Mouse (Mus musculus) adrenal gland, postnatal 25 days (tissue): Measurements from ENCODE around the gene Cbx8. TPM values are rescaled to one million over a fixed set of nuclear protein-coding genes. Genes with fewer than 3 reads are reported as not detected.

Experiments used
- DNase-seq: peaks from one replicate; pipeline ENCODE4 v3.0.0; 2021; ENCODE audit warnings: mixed read lengths
- total RNA-seq: library from RNA; stranded (reverse); gene quantifications from 2 replicates; pipeline ENCODE4 v1.2.3, GENCODE M21; 2021

Gene Cbx8
- total RNA-seq, 1 experiment from 2014 or later, result 13.0 TPM

- peak; percentile 76 for DNase-seq
Measured at GRCm38 (mm10) chr11:119078691-119079444, 38.1 kb upstream of the Cbx8 start.

- DNase-seq, result no peak
Measured at GRCm38 (mm10) chr11:119077755-119078154, 37.0 kb upstream of the Cbx8 start.

GRCm38 (mm10) chr11:119075805-119076204 is 35.0 kb upstream of the Cbx8 start:
- DNase-seq, result no peak

- no peak for DNase-seq
Measured at GRCm38 (mm10) chr11:119073876-119074433, 33.2 kb upstream of the Cbx8 start.

GRCm38 (mm10) chr11:119072986-119073385 is 32.2 kb upstream of the Cbx8 start:
- no peak for DNase-seq

- no peak for DNase-seq
Measured at GRCm38 (mm10) chr11:119072239-119072638, 31.5 kb upstream of the Cbx8 start.

GRCm38 (mm10) chr11:119066841-119067240 is 26.1 kb upstream of the Cbx8 start:
- DNase-seq, result no peak

- DNase-seq, result no peak
Measured at GRCm38 (mm10) chr11:119059256-119059655, 18.5 kb upstream of the Cbx8 start.

GRCm38 (mm10) chr11:119058041-119058995 is 17.5 kb upstream of the Cbx8 start:
- no peak for DNase-seq

GRCm38 (mm10) chr11:119057291-119057690 is 16.5 kb upstream of the Cbx8 start:
- DNase-seq, result no peak

GRCm38 (mm10) chr11:119056301-119057211 is 15.8 kb upstream of the Cbx8 start:
- peak; percentile 47 for DNase-seq

GRCm38 (mm10) chr11:119055571-119056131 is 14.9 kb upstream of the Cbx8 start:
- no peak for DNase-seq

GRCm38 (mm10) chr11:119054351-119055345 is 13.9 kb upstream of the Cbx8 start:
- DNase-seq, result no peak

- no peak for DNase-seq
Measured at GRCm38 (mm10) chr11:119053738-119054350, 13.1 kb upstream of the Cbx8 start.

- peak; percentile 79 for DNase-seq
Measured at GRCm38 (mm10) chr11:119053257-119053670, 12.5 kb upstream of the Cbx8 start.

GRCm38 (mm10) chr11:119052661-119053256 is 12.0 kb upstream of the Cbx8 start:
- no peak for DNase-seq

GRCm38 (mm10) chr11:119051927-119052660 is 11.3 kb upstream of the Cbx8 start:
- DNase-seq, result no peak

- DNase-seq, result no peak
Measured at GRCm38 (mm10) chr11:119051426-119051825, 10.7 kb upstream of the Cbx8 start.
